Mouse (Mus musculus): ENCODE measurements around the gene Spint2. TPM values are rescaled to one million over a fixed set of nuclear protein-coding genes. Genes with fewer than 3 reads are reported as not detected.

Gene Spint2
- total RNA-seq (2012; rRNA removed), result 25.6 and 29.1 TPM in 2 replicates
- not detected in 2 replicates for total RNA-seq (2014; rRNA removed)
- polyA plus RNA-seq (2012; ENCODE audit: insufficient read length, low read depth), result 3.7 and 4.1 TPM in 2 replicates

DNA sequence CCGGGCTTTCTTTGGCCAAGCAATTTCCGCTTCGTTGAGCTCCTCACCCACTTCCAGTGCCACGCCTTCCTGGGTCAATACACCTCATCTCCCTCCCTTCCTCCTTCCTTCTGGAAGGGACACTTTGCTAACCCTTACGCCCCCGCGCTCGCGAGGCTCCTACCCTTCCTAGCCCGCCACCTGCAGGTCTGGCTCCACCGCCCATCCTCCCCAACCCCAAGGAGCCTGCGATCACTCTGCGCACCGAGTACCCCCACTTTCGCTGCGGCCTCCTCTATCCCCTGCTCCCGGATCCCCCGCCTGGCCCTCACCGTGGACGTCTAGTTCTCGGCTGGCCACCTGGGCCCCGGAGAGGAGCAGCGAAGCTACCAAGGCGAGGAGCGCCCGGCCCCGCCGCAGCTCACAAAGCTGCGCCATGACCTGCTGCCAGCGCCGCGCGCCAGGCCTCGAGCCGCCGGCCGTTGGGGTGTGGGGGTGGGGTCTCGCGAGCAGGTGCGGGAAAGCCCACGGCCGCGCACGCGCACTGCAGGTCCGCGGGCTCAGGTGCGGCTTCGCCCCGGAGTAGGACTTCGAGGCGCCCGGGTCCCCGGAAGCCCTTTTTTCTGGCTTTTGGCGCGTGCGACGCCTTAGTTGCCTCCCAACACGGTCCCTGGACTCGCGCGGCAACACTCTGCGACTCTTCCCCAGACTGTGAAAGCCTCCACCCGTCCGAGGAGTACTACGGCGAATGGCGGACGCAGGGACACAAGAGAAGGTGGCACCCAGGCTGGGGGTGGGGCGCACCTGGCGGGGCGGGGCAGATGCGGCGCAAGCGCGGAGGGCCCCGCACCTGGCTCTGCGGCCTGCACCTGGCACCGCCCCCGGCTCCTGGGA is at the start of gene Spint2:
TSS of gene Spint2 (minus strand) at position 712 of the 873 bp plus-strand sequence.
- no peak for DNase-seq (ENCODE audit: extremely low read depth)
- in situ Hi-C loops (cut with MboI; ENCODE audit: low pct_ligation_motif_present, low pct_unique_long_range_greater_than_20kb, low sequenced_read_pairs), result no loop called here
- H3K4me3 ChIP-seq (replicated peaks in 1 of 3; ENCODE audit: low read depth in 2 of 3, low read length in 2 of 3, poor library complexity in 1 of 3), result peak within 1 kb of the TSS in 2 of 3 experiments; percentile 41 to 65
- H3K79me2 ChIP-seq (replicated peaks; ENCODE audit: control insufficient read depth, extremely low read depth, insufficient read depth, poor library complexity, severe bottlenecking), result no peaks in the 10 kb centered on the region
- peak within 1 kb of the TSS; percentile 80 for H3K4me2 ChIP-seq (ENCODE audit: insufficient read depth, low read depth, poor library complexity, severe bottlenecking)
- H3K9me3 ChIP-seq (replicated peaks; ENCODE audit: low read length), result peaks cover 3% of the 10 kb centered on the region
- no peak within 1 kb of the TSS for H3K27ac ChIP-seq (ENCODE audit: insufficient read depth, low read depth)
- peak within 1 kb of the TSS; percentile 64 for H3K9ac ChIP-seq (ENCODE audit: insufficient read depth, low read depth)
- peaks cover 37% of the 10 kb centered on the region for H3K27me3 ChIP-seq (replicated peaks)
- H3K4me1 ChIP-seq (ENCODE audit: control insufficient read depth in 1 of 2, insufficient read depth in 2 of 2), result peaks cover 0 to 4% of the 10 kb centered on the region in 2 experiments; a peak in 2 of 4 replicates
- TF ChIP-seq NRF1 (IDR thresholded peaks at IDR 0.05; ENCODE audit: low read depth, low read length) (peak; percentile 87), POLR2A (IDR thresholded peaks at IDR 0.05; ENCODE audit: low read depth, low read length) (peak; percentile 66), MAX (IDR thresholded peaks at IDR 0.05; ENCODE audit: low read length) (peak; percentile 68; the same call in 1 of the 2 replicates), UBTF (IDR thresholded peaks at IDR 0.05; ENCODE audit: low read depth, low read length) (0 out of 2 replicates have a peak, but pooled peaks have one; percentile 49), MXI1 (IDR thresholded peaks at IDR 0.05; ENCODE audit: low read depth, low read length) (no peak; the same call in none of the 2 replicates), SIN3A (IDR thresholded peaks at IDR 0.05; ENCODE audit: low read length) (0 out of 2 replicates have a peak, but pooled peaks have one; percentile 36), MAFK (IDR thresholded peaks at IDR 0.05; ENCODE audit: insufficient replicate concordance, low read length) (no peak), ETS1 (conservative IDR thresholded peaks at IDR 0.05; ENCODE audit: low read depth, low read length) (no peak), POLR2AphosphoS2 (IDR thresholded peaks at IDR 0.05; ENCODE audit: low read depth, low read length) (no peak), CTCF (conservative IDR thresholded peaks at IDR 0.05 in 1 of 2, IDR thresholded peaks at IDR 0.05 in 1 of 2; ENCODE audit: low read depth in 2 of 2, low read length in 2 of 2) (peak in 1 of 2 experiments; percentile 16; a peak in 1 of 4 replicates), TCF12 (IDR thresholded peaks at IDR 0.05; ENCODE audit: low read depth, low read length) (peak; percentile 45; the same call in 1 of the 2 replicates), BHLHE40 (IDR thresholded peaks at IDR 0.05; ENCODE audit: low read depth, low read length) (peak; percentile 21; the same call in 1 of the 2 replicates), EP300 (IDR thresholded peaks at IDR 0.05; ENCODE audit: low read length) (no peak), CHD2 (IDR thresholded peaks at IDR 0.05; ENCODE audit: low read length) (peak; percentile 90), USF1 (IDR thresholded peaks at IDR 0.05; ENCODE audit: low read depth, low read length) (no peak)
- no peaks in the 10 kb centered on the region for H3K36me3 ChIP-seq (replicated peaks in 1 of 2; ENCODE audit: control insufficient read depth in 1 of 2, insufficient read depth in 1 of 2, low read length in 1 of 2)
- dilution Hi-C loops (cut with MboI; ENCODE audit: extremely low pct_ligation_motif_present, extremely low pct_unique_long_range_greater_than_20kb, low sequenced_read_pairs), result no loop called here

DNA sequence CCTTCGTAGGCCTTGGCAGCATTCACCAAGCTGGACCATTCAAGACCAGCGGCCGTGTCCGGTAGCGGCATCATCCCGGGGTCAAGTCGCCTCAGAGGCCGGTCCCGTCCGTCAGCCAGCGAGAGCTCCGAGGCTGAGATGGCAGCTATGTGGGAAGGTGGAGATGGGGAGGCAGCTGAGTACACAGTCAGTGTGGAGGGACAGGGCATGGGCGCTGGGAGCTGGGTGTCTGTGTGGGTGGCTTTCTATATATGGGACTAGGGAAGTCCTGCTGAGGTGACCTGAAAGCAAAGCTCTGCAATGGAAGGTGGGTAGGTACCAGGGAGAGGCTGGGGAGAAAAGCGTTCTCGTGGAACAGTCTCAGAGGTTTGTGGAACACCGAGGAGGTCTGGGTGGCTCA is 47.3 kb upstream of the Spint2 start:
- Histone ChIP-seq H3K79me2 (replicated peaks; ENCODE audit: control insufficient read depth, extremely low read depth, insufficient read depth, poor library complexity, severe bottlenecking) (no peaks in the 10 kb centered on the region), H3K9me3 (replicated peaks; ENCODE audit: low read length) (no peaks in the 10 kb centered on the region), H3K36me3 (replicated peaks in 1 of 2; ENCODE audit: control insufficient read depth in 1 of 2, insufficient read depth in 1 of 2, low read length in 1 of 2) (peaks cover 5 to 56% of the 10 kb centered on the region in 2 experiments), H3K27me3 (replicated peaks) (no peaks in the 10 kb centered on the region), H3K4me2 (ENCODE audit: insufficient read depth, low read depth, poor library complexity, severe bottlenecking) (no peak overlapping the region), H3K27ac (ENCODE audit: insufficient read depth, low read depth) (no peak overlapping the region), H3K4me3 (replicated peaks in 1 of 3; ENCODE audit: low read depth in 2 of 3, low read length in 2 of 3, poor library complexity in 1 of 3) (no peak overlapping the region), H3K4me1 (ENCODE audit: control insufficient read depth in 1 of 2, insufficient read depth in 2 of 2) (peaks cover 0 to 11% of the 10 kb centered on the region in 2 experiments; a peak in 2 of 4 replicates), H3K9ac (ENCODE audit: insufficient read depth, low read depth) (no peak overlapping the region)
- TF ChIP-seq BHLHE40 (IDR thresholded peaks at IDR 0.05; ENCODE audit: low read depth, low read length) (no peak), RCOR1 (conservative IDR thresholded peaks at IDR 0.05; ENCODE audit: low read depth, low read length) (no peak), ZKSCAN1 (IDR thresholded peaks at IDR 0.05; ENCODE audit: borderline replicate concordance, low read depth, low read length) (no peak), SMC3 (IDR thresholded peaks at IDR 0.05; ENCODE audit: low read depth, low read length) (no peak), ELF1 (IDR thresholded peaks at IDR 0.05; ENCODE audit: low read depth, low read length) (no peak), MAZ (IDR thresholded peaks at IDR 0.05; ENCODE audit: low read depth, low read length) (no peak), ZMIZ1 (IDR thresholded peaks at IDR 0.05; ENCODE audit: low read depth, low read length) (no peak), POLR2A (IDR thresholded peaks at IDR 0.05; ENCODE audit: low read depth, low read length) (no peak), MYC (IDR thresholded peaks at IDR 0.05; ENCODE audit: low read depth, low read length) (no peak), HCFC1 (IDR thresholded peaks at IDR 0.05; ENCODE audit: low read depth, low read length) (no peak), PAX5 (IDR thresholded peaks at IDR 0.05; ENCODE audit: low read length) (no peak), IRF4 (IDR thresholded peaks at IDR 0.05; ENCODE audit: low read depth, low read length) (no peak), GABPA (IDR thresholded peaks at IDR 0.05; ENCODE audit: insufficient replicate concordance, low read depth, low read length) (no peak), CHD2 (IDR thresholded peaks at IDR 0.05; ENCODE audit: low read length) (no peak)
- DNase-seq (ENCODE audit: extremely low read depth), result no peak
- dilution Hi-C loops (cut with MboI; ENCODE audit: extremely low pct_ligation_motif_present, extremely low pct_unique_long_range_greater_than_20kb, low sequenced_read_pairs) (no loop called here), in situ Hi-C loops (cut with MboI; ENCODE audit: low pct_ligation_motif_present, low pct_unique_long_range_greater_than_20kb, low sequenced_read_pairs) (no loop called here)
